Mouse (Mus musculus) intestine, postnatal 0 days (tissue): ENCODE measurements at regions not wholly inside any gene's neighbourhood (a gene's known extent, or its start where the extent isn't known, plus 50 kb on each side); places are given as distances from the start of the nearest gene placed in this dataset.

Experiments
- ATAC-seq: fragments of 200-750 bp; cut with Nextera tagmentation; 2 replicates; pipeline ENCODE4 v1.8.0; 2017; ENCODE audit warnings: mild to moderate bottlenecking, moderate TSS enrichment, moderate library complexity
- H3K27ac ChIP-seq: fragments of 300-500 bp; sonication (generic); 2 replicates; pipeline ENCODE4 v1.5.1; 2014; ENCODE audit warnings: mild to moderate bottlenecking, low read depth, low read length, moderate library complexity
- H3K27me3 ChIP-seq: fragments of 300-500 bp; sonication (generic); replicated peaks from 2 replicates; pipeline ENCODE4 v1.6.1; 2014; ENCODE audit warnings: low read length, mixed read lengths; ENCODE audit not compliant: control insufficient read depth, insufficient read depth
- H3K36me3 ChIP-seq: fragments of 300-500 bp; sonication (generic); 2 replicates; pipeline ENCODE4 v1.6.1; 2014; ENCODE audit warnings: mild to moderate bottlenecking, moderate library complexity; ENCODE audit not compliant: control insufficient read depth, insufficient read depth
- H3K4me1 ChIP-seq: fragments of 300-500 bp; sonication (generic); replicated peaks from 2 replicates; pipeline ENCODE4 v1.6.1; 2014; ENCODE audit warnings: antibody characterized with exemption, low read length, mixed read lengths; ENCODE audit not compliant: control insufficient read depth, insufficient read depth
- H3K4me2 ChIP-seq: fragments of 300-500 bp; sonication (generic); replicated peaks from 2 replicates; pipeline ENCODE4 v1.6.1; 2014; ENCODE audit warnings: low read depth, mild to moderate bottlenecking, moderate library complexity
- H3K4me3 ChIP-seq: fragments of 300-500 bp; sonication (generic); 2 replicates; pipeline ENCODE4 v1.5.1; 2014; ENCODE audit warnings: low read depth, low read length
- H3K9ac ChIP-seq: fragments of 300-500 bp; sonication (generic); 2 replicates; pipeline ENCODE4 v1.6.1; 2014; ENCODE audit warnings: mild to moderate bottlenecking, low read depth, low read length
- H3K9me3 ChIP-seq: fragments of 300-500 bp; sonication (generic); 2 replicates; pipeline ENCODE4 v1.6.1; 2016; ENCODE audit warnings: mixed run types; ENCODE audit not compliant: control insufficient read depth
- CTCF ChIP-seq: sonication (generic); IDR thresholded peaks from 2 replicates; pipeline ENCODE4 v1.5.1; 2016; ENCODE audit warnings: low read depth, mild to moderate bottlenecking, control low read depth, antibody characterized with exemption, moderate library complexity
- WGBS: fragments of 180-500 bp; shearing (Covaris S2); extraction: QIAGEN DNeasy Blood & Tissue Kit; methylation state at CpG from one replicate; pipeline ENCODE4 v1.1.7; 2014; 5-methylcytosine and 5-hydroxymethylcytosine counted together

- no peaks in the 10 kb centered on the region for H3K36me3 ChIP-seq
- no peak overlapping the region for H3K9ac ChIP-seq
- no peak for ATAC-seq
- no peak overlapping the region for H3K4me2 ChIP-seq
- WGBS: 73% methylated on average over 17 of the region's 17 CpGs
- H3K9me3 ChIP-seq: no peaks in the 10 kb centered on the region
- TF ChIP-seq CTCF: no peak
- H3K27me3 ChIP-seq: no peaks in the 10 kb centered on the region
- H3K4me1 ChIP-seq: no peaks in the 10 kb centered on the region
- no peak overlapping the region for H3K27ac ChIP-seq
- H3K4me3 ChIP-seq: no peak overlapping the region
Observed at GRCm38 (mm10) chr2:128514463-128515290, 76.3 kb upstream of the Spdye4c start.

GRCm38 (mm10) chr2:128515701-128516100 lies 75.3 kb upstream of the Spdye4c start:
- ATAC-seq: no peak
- no peak for TF ChIP-seq CTCF
- no peak overlapping the region for H3K27ac ChIP-seq

GRCm38 (mm10) chr2:128516694-128517093 lies 74.3 kb upstream of the Spdye4c start:
- no peak for ATAC-seq
- Histone ChIP-seq H3K36me3 (no peaks in the 10 kb centered on the region), H3K9me3 (no peaks in the 10 kb centered on the region), H3K27me3 (no peaks in the 10 kb centered on the region), H3K27ac (no peak overlapping the region), H3K4me2 (no peak overlapping the region), H3K9ac (no peak overlapping the region), H3K4me3 (no peak overlapping the region), H3K4me1 (no peaks in the 10 kb centered on the region)
- TF ChIP-seq CTCF: no peak
- 85% methylated on average over 9 of the region's 9 CpGs for WGBS

More at GRCm38 (mm10) chr2:128515701-128516100, 75.3 kb upstream of the Spdye4c start:
- Histone ChIP-seq H3K9me3 (no peaks in the 10 kb centered on the region), H3K4me1 (no peaks in the 10 kb centered on the region), H3K4me2 (no peak overlapping the region), H3K4me3 (no peak overlapping the region), H3K9ac (no peak overlapping the region), H3K36me3 (no peaks in the 10 kb centered on the region), H3K27me3 (no peaks in the 10 kb centered on the region)
- 70% methylated on average over 5 of the region's 5 CpGs for WGBS

- TF ChIP-seq CTCF: no peak
- Histone ChIP-seq H3K4me1 (no peaks in the 10 kb centered on the region), H3K27ac (no peak overlapping the region), H3K9me3 (no peaks in the 10 kb centered on the region), H3K27me3 (no peaks in the 10 kb centered on the region), H3K4me2 (no peak overlapping the region), H3K36me3 (no peaks in the 10 kb centered on the region), H3K9ac (no peak overlapping the region), H3K4me3 (no peak overlapping the region)
- 80% methylated on average over 3 of the region's 3 CpGs for WGBS
- ATAC-seq: no peak
Observed at GRCm38 (mm10) chr2:128518142-128518541, 72.9 kb upstream of the Spdye4c start.

- Histone ChIP-seq H3K27ac (no peak overlapping the region), H3K36me3 (no peaks in the 10 kb centered on the region), H3K27me3 (no peaks in the 10 kb centered on the region), H3K9ac (no peak overlapping the region), H3K4me2 (no peak overlapping the region), H3K4me1 (no peaks in the 10 kb centered on the region), H3K9me3 (no peaks in the 10 kb centered on the region), H3K4me3 (no peak overlapping the region)
- ATAC-seq: no peak
- 55% methylated on average over 4 of the region's 4 CpGs for WGBS
- TF ChIP-seq CTCF: no peak
Observed at GRCm38 (mm10) chr2:128521701-128522443, 69.1 kb upstream of the Spdye4c start.

- no peak overlapping the region for H3K4me3 ChIP-seq
- H3K4me1 ChIP-seq: no peaks in the 10 kb centered on the region
- no peak overlapping the region for H3K9ac ChIP-seq
- H3K36me3 ChIP-seq: no peaks in the 10 kb centered on the region
- no peak for TF ChIP-seq CTCF
- H3K4me2 ChIP-seq: no peak overlapping the region
- H3K27ac ChIP-seq: no peak overlapping the region
- H3K27me3 ChIP-seq: no peaks in the 10 kb centered on the region
- 72% methylated on average over 4 of the region's 4 CpGs for WGBS
- no peaks in the 10 kb centered on the region for H3K9me3 ChIP-seq
- no peak for ATAC-seq
Observed at GRCm38 (mm10) chr2:128523425-128524108, 67.4 kb upstream of the Spdye4c start.
